Mouse (Mus musculus): ENCODE measurements around the gene Tab1. TPM values are rescaled to one million over a fixed set of nuclear protein-coding genes. Genes with fewer than 3 reads are reported as not detected.

The Tab1 gene
- polyA plus RNA-seq, 1 experiment = not detected

DNA sequence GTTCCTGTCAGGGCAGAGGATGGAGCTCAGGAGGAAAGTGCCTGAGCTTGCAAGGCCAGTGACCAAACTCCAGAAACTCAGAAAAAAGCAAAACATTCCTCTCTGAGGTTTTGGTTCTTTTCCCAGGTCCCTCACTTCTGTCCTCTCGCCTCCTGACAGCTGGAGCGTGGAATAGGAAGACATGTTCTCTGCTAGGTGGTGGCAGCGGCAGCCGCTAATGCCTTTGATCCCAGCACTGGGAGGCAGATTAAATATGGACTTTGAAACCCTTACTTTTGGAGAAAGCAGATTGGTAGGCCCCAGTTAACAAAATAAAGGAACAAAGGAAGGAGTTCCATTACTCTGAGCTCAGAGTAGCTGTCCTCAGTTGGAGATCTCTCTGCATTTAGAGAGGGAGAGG, 75.5 kb downstream of the Tab1 start:
- TF ChIP-seq POLR2A (IDR thresholded peaks at IDR 0.05; ENCODE audit: insufficient read depth, low read depth, low read length) = no peak
- no peak for TF ChIP-seq CTCF (IDR thresholded peaks at IDR 0.05; ENCODE audit: insufficient read depth, low read depth, low read length)
- no peak overlapping the region for H3K27ac ChIP-seq (ENCODE audit: insufficient read depth, low read depth, low read length)
- no peak overlapping the region for H3K4me3 ChIP-seq (ENCODE audit: insufficient read depth, low read depth, low read length)
- WGBS = 43% methylated on average over 4 of the region's 4 CpGs
- H3K4me1 ChIP-seq (ENCODE audit: control insufficient read depth, insufficient read depth, low read length) = peaks cover 16% of the 10 kb centered on the region

Other genes starting within 250 kb of the Tab1 start
- gene Apobec3, start 241.5 kb upstream of the Tab1 start, polyA plus RNA-seq (2012; ENCODE audit: insufficient read depth, insufficient read length, low replicate concordance, missing spikeins) = 702 TPM in 1 of 2 replicates, not detected in the other
- not detected in 2 replicates for gene Cbx7, start 162.0 kb upstream of the Tab1 start, polyA plus RNA-seq (2012; ENCODE audit: insufficient read depth, insufficient read length, low replicate concordance, missing spikeins)
- not detected in 2 replicates for gene Pdgfb, start 118.2 kb upstream of the Tab1 start, polyA plus RNA-seq (2012; ENCODE audit: insufficient read depth, insufficient read length, low replicate concordance, missing spikeins)
- gene Syngr1, start 41.8 kb upstream of the Tab1 start, polyA plus RNA-seq (2012; ENCODE audit: insufficient read depth, insufficient read length, low replicate concordance, missing spikeins) = 72.7 TPM in 1 of 2 replicates, not detected in the other
- 3,528 TPM in 1 of 2 replicates, not detected in the other for gene Rpl3, start 41.3 kb upstream of the Tab1 start, polyA plus RNA-seq (2012; ENCODE audit: insufficient read depth, insufficient read length, low replicate concordance, missing spikeins)
- 65.1 TPM in 1 of 2 replicates, not detected in the other for gene Mgat3, start 40.6 kb downstream of the Tab1 start, polyA plus RNA-seq (2012; ENCODE audit: insufficient read depth, insufficient read length, low replicate concordance, missing spikeins)
- gene Mief1, start 100.9 kb downstream of the Tab1 start, polyA plus RNA-seq (2012; ENCODE audit: insufficient read depth, insufficient read length, low replicate concordance, missing spikeins) = not detected in 2 replicates
- not detected in 2 replicates for gene AC140267.1, start 102.7 kb downstream of the Tab1 start, polyA plus RNA-seq (2012; ENCODE audit: insufficient read depth, insufficient read length, low replicate concordance, missing spikeins)
- gene Atf4, start 122.1 kb downstream of the Tab1 start, polyA plus RNA-seq (2012; ENCODE audit: insufficient read depth, insufficient read length, low replicate concordance, missing spikeins) = not detected in 2 replicates
- not detected in 2 replicates for gene Rps19bp1, start 131.2 kb downstream of the Tab1 start, polyA plus RNA-seq (2012; ENCODE audit: insufficient read depth, insufficient read length, low replicate concordance, missing spikeins)
- not detected in 2 replicates for gene Cacna1i, start 154.1 kb downstream of the Tab1 start, polyA plus RNA-seq (2012; ENCODE audit: insufficient read depth, insufficient read length, low replicate concordance, missing spikeins)

Data from olfactory bulb, adult 2 months (tissue).